Mouse (Mus musculus): Measurements from ENCODE around the gene Otulin. TPM values are rescaled to one million over a fixed set of nuclear protein-coding genes. Genes with fewer than 3 reads are reported as not detected.

The Otulin gene
- polyA plus RNA-seq, 1 experiment: 29.0 TPM

GRCm38 (mm10) chr15:27581640-27582039 is 48.9 kb downstream of the Otulin start:
- H3K4me3 ChIP-seq (ENCODE audit: insufficient read depth, low read depth, low read length): no peak overlapping the region
- H3K4me1 ChIP-seq (ENCODE audit: control insufficient read depth, insufficient read depth, low read length): no peaks in the 10 kb centered on the region
- H3K27me3 ChIP-seq (replicated peaks; ENCODE audit: control insufficient read depth, insufficient read depth, low read length): no peaks in the 10 kb centered on the region
- 86% methylated on average over 3 of the region's 3 CpGs for WGBS
- no peak overlapping the region for H3K27ac ChIP-seq (ENCODE audit: insufficient read depth, low read depth, low read length)
- no peak for TF ChIP-seq CTCF (conservative IDR thresholded peaks at IDR 0.05; ENCODE audit: insufficient read depth, insufficient read length, low read depth, low read length)
- no peak for TF ChIP-seq POLR2A (IDR thresholded peaks at IDR 0.05; ENCODE audit: low read depth, low read length)
- DNase-seq: no peak
- H3K36me3 ChIP-seq (ENCODE audit: control insufficient read depth, insufficient read depth, low read length): no peaks in the 10 kb centered on the region

GRCm38 (mm10) chr15:27580771-27581170 is 49.7 kb downstream of the Otulin start:
- H3K27me3 ChIP-seq (replicated peaks; ENCODE audit: control insufficient read depth, insufficient read depth, low read length): no peaks in the 10 kb centered on the region
- TF ChIP-seq POLR2A (IDR thresholded peaks at IDR 0.05; ENCODE audit: low read depth, low read length): no peak
- no peak for TF ChIP-seq CTCF (conservative IDR thresholded peaks at IDR 0.05; ENCODE audit: insufficient read depth, insufficient read length, low read depth, low read length)
- no peak overlapping the region for H3K4me3 ChIP-seq (ENCODE audit: insufficient read depth, low read depth, low read length)
- no peak overlapping the region for H3K27ac ChIP-seq (ENCODE audit: insufficient read depth, low read depth, low read length)
- H3K4me1 ChIP-seq (ENCODE audit: control insufficient read depth, insufficient read depth, low read length): no peaks in the 10 kb centered on the region
- DNase-seq: no peak
- no peaks in the 10 kb centered on the region for H3K36me3 ChIP-seq (ENCODE audit: control insufficient read depth, insufficient read depth, low read length)
- WGBS: 93% methylated on average over 2 of the region's 2 CpGs

- no peaks in the 10 kb centered on the region for H3K4me1 ChIP-seq (ENCODE audit: control insufficient read depth, insufficient read depth, low read length)
- H3K4me3 ChIP-seq (ENCODE audit: insufficient read depth, low read depth, low read length): no peak overlapping the region
- no peaks in the 10 kb centered on the region for H3K27me3 ChIP-seq (replicated peaks; ENCODE audit: control insufficient read depth, insufficient read depth, low read length)
- DNase-seq: no peak
- 74% methylated on average over 2 of the region's 2 CpGs for WGBS
- TF ChIP-seq CTCF (conservative IDR thresholded peaks at IDR 0.05; ENCODE audit: insufficient read depth, insufficient read length, low read depth, low read length) (no peak), POLR2A (IDR thresholded peaks at IDR 0.05; ENCODE audit: low read depth, low read length) (no peak)
- H3K27ac ChIP-seq (ENCODE audit: insufficient read depth, low read depth, low read length): no peak overlapping the region
- H3K36me3 ChIP-seq (ENCODE audit: control insufficient read depth, insufficient read depth, low read length): no peaks in the 10 kb centered on the region
Observed at GRCm38 (mm10) chr15:27579853-27580252, 50.6 kb downstream of the Otulin start.

GRCm38 (mm10) chr15:27578918-27579317 is 51.6 kb downstream of the Otulin start:
- Histone ChIP-seq H3K4me3 (ENCODE audit: insufficient read depth, low read depth, low read length) (no peak overlapping the region), H3K27ac (ENCODE audit: insufficient read depth, low read depth, low read length) (no peak overlapping the region), H3K4me1 (ENCODE audit: control insufficient read depth, insufficient read depth, low read length) (no peaks in the 10 kb centered on the region), H3K27me3 (replicated peaks; ENCODE audit: control insufficient read depth, insufficient read depth, low read length) (no peaks in the 10 kb centered on the region), H3K36me3 (ENCODE audit: control insufficient read depth, insufficient read depth, low read length) (no peaks in the 10 kb centered on the region)
- TF ChIP-seq CTCF (conservative IDR thresholded peaks at IDR 0.05; ENCODE audit: insufficient read depth, insufficient read length, low read depth, low read length) (no peak), POLR2A (IDR thresholded peaks at IDR 0.05; ENCODE audit: low read depth, low read length) (no peak)
- WGBS: 88% methylated on average over 6 of the region's 6 CpGs
- DNase-seq: no peak

GRCm38 (mm10) chr15:27577915-27578780 is 52.3 kb downstream of the Otulin start:
- Histone ChIP-seq H3K4me3 (ENCODE audit: insufficient read depth, low read depth, low read length) (no peak overlapping the region), H3K4me1 (ENCODE audit: control insufficient read depth, insufficient read depth, low read length) (no peaks in the 10 kb centered on the region), H3K27me3 (replicated peaks; ENCODE audit: control insufficient read depth, insufficient read depth, low read length) (no peaks in the 10 kb centered on the region), H3K27ac (ENCODE audit: insufficient read depth, low read depth, low read length) (no peak overlapping the region), H3K36me3 (ENCODE audit: control insufficient read depth, insufficient read depth, low read length) (no peaks in the 10 kb centered on the region)
- DNase-seq: no peak
- 66% methylated on average over 16 of the region's 16 CpGs for WGBS
- TF ChIP-seq CTCF (conservative IDR thresholded peaks at IDR 0.05; ENCODE audit: insufficient read depth, insufficient read length, low read depth, low read length) (no peak), POLR2A (IDR thresholded peaks at IDR 0.05; ENCODE audit: low read depth, low read length) (no peak)

GRCm38 (mm10) chr15:27576886-27577285 is 53.6 kb downstream of the Otulin start:
- Histone ChIP-seq H3K4me1 (ENCODE audit: control insufficient read depth, insufficient read depth, low read length) (no peaks in the 10 kb centered on the region), H3K36me3 (ENCODE audit: control insufficient read depth, insufficient read depth, low read length) (no peaks in the 10 kb centered on the region), H3K27me3 (replicated peaks; ENCODE audit: control insufficient read depth, insufficient read depth, low read length) (no peaks in the 10 kb centered on the region), H3K27ac (ENCODE audit: insufficient read depth, low read depth, low read length) (no peak overlapping the region), H3K4me3 (ENCODE audit: insufficient read depth, low read depth, low read length) (no peak overlapping the region)
- TF ChIP-seq CTCF (conservative IDR thresholded peaks at IDR 0.05; ENCODE audit: insufficient read depth, insufficient read length, low read depth, low read length) (no peak), POLR2A (IDR thresholded peaks at IDR 0.05; ENCODE audit: low read depth, low read length) (no peak)
- DNase-seq: no peak
- WGBS: 91% methylated on average over 1 of the region's 1 CpGs

GRCm38 (mm10) chr15:27575932-27576331 is 54.6 kb downstream of the Otulin start:
- WGBS: 60% methylated on average over 3 of the region's 3 CpGs
- TF ChIP-seq POLR2A (IDR thresholded peaks at IDR 0.05; ENCODE audit: low read depth, low read length) (no peak), CTCF (conservative IDR thresholded peaks at IDR 0.05; ENCODE audit: insufficient read depth, insufficient read length, low read depth, low read length) (no peak)
- DNase-seq: peak; percentile 32
- no peaks in the 10 kb centered on the region for H3K36me3 ChIP-seq (ENCODE audit: control insufficient read depth, insufficient read depth, low read length)
- H3K4me3 ChIP-seq (ENCODE audit: insufficient read depth, low read depth, low read length): no peak overlapping the region
- H3K27ac ChIP-seq (ENCODE audit: insufficient read depth, low read depth, low read length): no peak overlapping the region
- H3K4me1 ChIP-seq (ENCODE audit: control insufficient read depth, insufficient read depth, low read length): no peaks in the 10 kb centered on the region
- H3K27me3 ChIP-seq (replicated peaks; ENCODE audit: control insufficient read depth, insufficient read depth, low read length): no peaks in the 10 kb centered on the region

Measured in kidney, adult 2 months (tissue).